Mouse (Mus musculus): ENCODE measurements around the gene Cldn34c2. TPM values are rescaled to one million over a fixed set of nuclear protein-coding genes. Genes with fewer than 3 reads are reported as not detected.

Gene Cldn34c2
- polyA plus RNA-seq (2017; shearing (Covaris generic)), result not detected

DNA sequence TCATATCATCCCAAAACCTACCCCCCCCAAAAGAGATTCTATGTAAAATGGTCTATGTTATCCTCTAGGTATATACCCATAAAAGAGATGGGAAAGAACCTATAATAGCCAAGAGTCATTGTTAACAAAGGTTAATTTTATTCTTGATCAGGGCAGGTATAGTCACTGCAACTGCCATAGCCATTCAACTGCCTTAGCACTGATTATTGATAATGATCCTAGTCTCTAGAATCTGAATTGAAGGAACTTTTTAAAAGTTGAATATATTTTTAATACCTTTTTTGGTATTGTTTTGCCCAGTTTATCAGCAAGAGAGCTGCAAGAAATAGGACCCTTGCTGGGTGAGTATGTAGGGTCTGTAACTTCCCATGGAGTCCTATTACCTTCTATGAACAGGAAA lies at the start of gene Cldn34c2:
Gene Cldn34c2, plus strand, starts transcription at position 301 of the 400 bp plus-strand sequence.

Other genes with a start within 250 kb of the Cldn34c2 start
- not detected for gene Gm17467, start 123.1 kb downstream of the Cldn34c2 start, polyA plus RNA-seq (2017; shearing (Covaris generic))
- gene Cldn34c3, start 212.0 kb downstream of the Cldn34c2 start, polyA plus RNA-seq (2017; shearing (Covaris generic)), result not detected